Mouse (Mus musculus) adrenal gland, adult 18-20 months (tissue): ENCODE data around the gene Grm2. TPM values are rescaled to one million over a fixed set of nuclear protein-coding genes. Genes with fewer than 3 reads are reported as not detected.
"Not testable (repeated sequence)": the region's sequence is repeated elsewhere in the genome, so short reads cannot be mapped to it uniquely, and the experiment has no call there.

Source experiments
- DNase-seq, 2 experiments: peaks; one replicate each; pipeline ENCODE4 v3.0.0; 2021 to 2022; ENCODE audit warnings: low spot score in 2 of 2
- total RNA-seq, 2 experiments: library from RNA; stranded (reverse); gene quantifications; 1 replicate in 1 of 2; 2 replicates in 1 of 2; pipeline ENCODE4 v1.2.3; 2021

Grm2 gene
- total RNA-seq, 2 experiments from 2014 or later: not detected

DNA sequence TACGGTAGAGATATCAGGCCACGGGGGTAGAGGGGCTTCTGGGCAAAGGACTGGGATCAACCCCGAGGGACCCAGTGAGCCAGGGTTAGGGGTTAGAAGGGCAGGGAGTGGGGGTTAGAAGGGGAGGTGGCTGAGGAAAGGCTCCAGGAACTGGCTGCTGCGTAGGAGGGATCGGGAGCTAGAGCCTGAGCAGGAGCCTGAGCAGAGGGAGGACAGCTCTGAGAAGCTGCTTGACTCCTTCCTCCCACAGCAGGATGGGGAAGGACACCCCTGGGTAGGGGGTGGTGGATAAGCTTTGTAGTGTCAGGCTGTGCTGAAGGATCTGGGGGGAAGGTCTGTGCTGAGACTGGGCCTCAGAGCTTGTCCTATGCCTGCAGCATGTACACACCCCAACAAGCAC lies 938 bp upstream of the Grm2 start:
- no peak for DNase-seq

- no peak for DNase-seq
These were observed 3.2 kb downstream of the Grm2 start for GRCm38 (mm10) chr9:106652720-106653119.

GRCm38 (mm10) chr9:106647226-106647625 lies 8.7 kb downstream of the Grm2 start:
- no peak for DNase-seq

DNA sequence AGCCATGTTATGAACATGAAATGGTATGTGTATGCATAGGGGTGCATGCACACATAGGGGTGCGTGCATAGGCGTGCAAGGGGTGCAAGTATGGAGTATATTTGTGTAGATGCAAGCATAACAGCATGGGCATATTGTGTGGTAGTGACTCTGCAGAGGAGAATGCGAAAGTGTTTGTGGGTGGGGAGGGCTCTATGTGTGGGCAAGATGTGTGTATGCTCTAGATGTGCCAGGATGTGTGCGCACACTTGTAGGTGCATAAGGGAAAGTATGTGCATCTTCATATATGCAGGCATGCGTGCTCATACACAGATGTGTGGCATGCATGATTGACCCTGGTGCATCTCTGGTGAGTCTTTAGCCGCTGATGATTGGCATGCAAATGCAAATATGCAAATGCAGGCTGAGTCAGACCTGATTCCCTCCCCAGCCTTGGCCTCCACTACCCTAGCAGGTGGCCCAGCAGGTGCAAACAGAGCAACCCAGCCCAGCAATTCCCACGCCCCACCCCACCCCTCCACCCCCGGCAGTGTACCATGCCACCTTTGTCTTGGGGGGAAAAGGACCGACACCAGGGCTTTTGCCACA lies 10.1 kb downstream of the Grm2 start:
- no peak for DNase-seq

DNA sequence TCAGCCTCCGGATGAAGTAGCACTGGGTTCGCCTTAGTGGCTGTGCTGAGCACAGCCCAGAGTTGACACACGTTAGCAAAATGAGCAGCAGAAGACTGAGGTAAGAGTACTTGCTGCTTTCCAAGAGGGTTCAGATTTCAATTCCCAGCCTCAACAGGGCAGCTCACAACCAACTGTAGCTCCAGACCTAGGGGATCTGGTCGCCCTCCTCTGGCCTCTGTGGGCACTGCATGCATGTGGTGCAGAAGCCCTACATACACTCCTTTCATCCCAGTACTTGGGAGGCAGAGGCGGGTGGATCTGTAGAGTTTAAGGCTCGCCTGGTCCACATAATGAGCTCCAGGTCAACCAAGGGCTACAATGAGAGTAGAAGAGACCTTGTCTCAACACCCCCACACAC lies 12.1 kb downstream of the Grm2 start:
- no peak for DNase-seq

GRCm38 (mm10) chr9:106643128-106643527 lies 12.8 kb downstream of the Grm2 start:
- peak; percentile 80 to 86 for DNase-seq

- DNase-seq: no peak
These were observed 14.5 kb downstream of the Grm2 start for GRCm38 (mm10) chr9:106641346-106641745.

DNA sequence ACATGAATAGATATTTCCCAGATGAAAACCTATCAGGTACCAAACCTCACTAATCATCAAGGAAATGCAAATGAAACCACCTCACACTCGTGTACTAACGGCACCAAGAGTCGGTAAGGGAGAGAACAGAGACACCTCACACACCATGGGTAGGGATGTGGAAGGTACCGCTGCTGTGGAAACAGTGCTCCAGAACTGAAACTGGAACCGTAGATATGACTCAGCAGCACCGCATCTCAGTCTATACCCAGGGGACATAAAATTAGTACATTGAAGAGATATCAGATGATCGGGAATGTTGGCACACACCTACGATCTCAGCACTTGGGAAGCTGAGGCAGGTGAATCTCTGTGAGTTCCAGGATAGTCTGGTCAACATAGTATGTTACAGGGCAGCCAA lies 17.7 kb downstream of the Grm2 start:
- DNase-seq: no peak

DNA sequence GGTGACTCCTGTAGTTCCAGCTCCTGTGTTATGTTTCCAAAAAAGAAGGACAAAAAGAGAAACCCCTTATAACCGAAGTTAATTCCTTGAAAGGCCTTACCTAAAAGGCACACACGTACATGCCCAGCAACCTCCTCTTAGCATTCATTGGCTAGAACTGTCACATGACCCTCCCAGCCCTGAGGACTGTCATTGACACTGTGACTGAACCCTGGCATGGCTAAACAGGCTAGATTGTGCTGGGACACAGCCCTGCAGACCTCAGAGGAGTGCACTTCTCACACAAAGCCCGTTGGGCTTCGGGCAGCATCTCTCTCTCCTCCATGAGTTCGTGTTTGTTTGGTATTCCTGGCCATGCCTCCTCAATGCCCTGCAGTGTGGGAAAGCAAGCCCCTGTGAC lies 23.7 kb downstream of the Grm2 start:
- no peak for DNase-seq

DNA sequence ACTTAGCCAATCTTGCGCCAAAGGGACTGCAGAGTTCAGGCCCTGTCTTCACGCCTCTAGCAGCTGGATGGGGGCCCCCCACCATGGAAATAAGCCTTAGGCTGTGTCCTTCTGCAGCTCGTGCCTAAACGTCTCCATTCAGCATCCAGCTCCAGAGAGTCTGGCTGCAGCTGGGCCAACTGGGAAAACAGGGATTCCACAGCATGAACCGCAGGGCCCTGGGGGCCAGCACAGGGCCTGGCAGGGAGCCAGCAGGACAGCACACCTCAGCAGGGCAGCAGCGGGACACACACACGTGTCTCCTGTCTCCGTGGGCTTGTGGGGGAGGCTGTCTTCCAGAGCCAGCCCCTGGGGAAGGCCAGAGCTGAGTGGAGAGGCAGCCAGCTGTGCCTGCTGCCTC lies 28.1 kb downstream of the Grm2 start:
- DNase-seq: not testable (repeated sequence)

DNA sequence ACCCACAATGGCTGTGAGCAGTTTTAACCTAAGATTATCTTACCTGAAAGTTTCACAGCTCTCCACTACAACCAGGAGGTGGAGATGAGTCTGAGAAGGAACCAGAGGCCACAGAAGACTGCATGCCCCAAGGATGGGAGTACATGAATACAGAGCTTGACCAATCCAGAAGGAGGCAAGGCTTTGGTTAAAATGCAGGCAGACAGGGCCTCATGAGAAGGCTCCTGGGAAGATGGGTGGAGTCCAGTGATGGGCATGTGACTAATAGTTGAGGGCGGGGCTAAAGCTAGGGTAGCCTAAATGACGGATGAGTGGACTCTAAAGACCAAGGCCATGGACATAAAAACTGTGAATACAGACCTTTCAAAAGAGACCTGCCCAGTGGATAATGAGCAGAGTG lies 29.6 kb downstream of the Grm2 start, which contains the start of gene Iqcf6:
Iqcf6 (plus strand) TSS at position 301 of the 400 bp plus-strand sequence.
- DNase-seq: no peak

- DNase-seq: no peak
These were observed 38.4 kb downstream of the Grm2 start for GRCm38 (mm10) chr9:106617496-106617895.

DNA sequence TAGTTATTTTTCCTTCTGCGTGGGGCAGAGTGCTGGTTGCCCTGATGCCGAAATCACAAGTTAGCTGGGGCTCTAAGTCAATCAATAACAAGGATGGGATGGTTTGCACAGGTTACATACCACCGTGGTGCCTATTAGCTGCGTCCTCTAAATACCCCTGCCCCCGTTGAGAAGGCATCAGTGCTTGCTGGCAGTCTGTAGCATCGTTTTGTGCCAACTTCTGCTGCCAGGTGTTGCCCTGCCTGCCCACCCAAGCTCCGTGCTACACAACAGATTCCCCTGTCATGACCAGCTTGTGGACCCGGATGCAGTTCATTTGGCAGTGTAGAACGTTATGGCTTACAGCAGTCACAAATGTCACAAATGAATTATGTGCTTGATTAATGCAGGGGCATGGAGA lies 39.6 kb downstream of the Grm2 start:
- DNase-seq: no peak

DNA sequence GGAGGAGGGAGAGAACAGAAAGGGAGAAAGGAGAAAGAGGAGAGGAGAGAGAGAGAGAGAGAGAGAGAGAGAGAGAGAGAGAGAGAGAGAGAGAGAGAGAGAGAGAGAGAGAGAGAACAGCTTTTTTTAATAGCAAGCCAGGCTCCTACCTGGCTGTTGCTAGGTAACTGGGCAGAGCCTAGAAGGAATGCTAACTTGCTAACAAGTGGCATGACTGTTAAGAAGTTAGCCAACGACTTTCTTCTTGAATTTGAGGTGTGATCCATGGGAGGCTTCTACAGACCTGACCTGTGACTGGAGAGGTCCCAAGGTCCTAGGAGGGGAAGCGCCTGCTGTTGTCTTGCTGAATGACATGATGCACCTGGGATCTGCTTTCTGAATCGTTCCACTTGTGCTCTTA lies 41.3 kb downstream of the Grm2 start:
- DNase-seq: no peak

GRCm38 (mm10) chr9:106613951-106614350 lies 41.9 kb downstream of the Grm2 start:
- no peak for DNase-seq

GRCm38 (mm10) chr9:106610727-106611126 lies 45.2 kb downstream of the Grm2 start:
- no peak for DNase-seq

DNA sequence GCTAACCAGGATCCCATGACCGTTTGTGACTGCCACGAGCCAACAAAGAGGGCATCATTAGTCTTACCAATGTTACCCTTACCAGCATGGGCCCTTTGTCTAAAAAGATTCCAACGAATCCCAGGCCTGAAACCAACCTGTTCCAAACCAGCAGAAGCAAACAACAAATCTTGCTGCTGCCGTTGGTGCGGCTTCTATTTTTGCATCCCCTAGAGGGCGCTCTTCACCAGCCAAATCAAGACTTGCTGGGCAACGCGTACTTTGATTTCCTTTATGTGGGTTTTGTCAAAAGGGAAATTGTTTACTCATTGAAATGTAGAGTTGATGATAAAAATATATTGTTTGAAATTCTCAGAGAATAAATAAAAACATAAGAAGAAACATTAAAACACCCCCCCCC lies 55.3 kb downstream of the Grm2 start:
- peak; percentile 23 to 44 for DNase-seq

GRCm38 (mm10) chr9:106598466-106598865 lies 57.4 kb downstream of the Grm2 start:
- peak in 1 of 2 experiments; percentile 14 for DNase-seq

DNA sequence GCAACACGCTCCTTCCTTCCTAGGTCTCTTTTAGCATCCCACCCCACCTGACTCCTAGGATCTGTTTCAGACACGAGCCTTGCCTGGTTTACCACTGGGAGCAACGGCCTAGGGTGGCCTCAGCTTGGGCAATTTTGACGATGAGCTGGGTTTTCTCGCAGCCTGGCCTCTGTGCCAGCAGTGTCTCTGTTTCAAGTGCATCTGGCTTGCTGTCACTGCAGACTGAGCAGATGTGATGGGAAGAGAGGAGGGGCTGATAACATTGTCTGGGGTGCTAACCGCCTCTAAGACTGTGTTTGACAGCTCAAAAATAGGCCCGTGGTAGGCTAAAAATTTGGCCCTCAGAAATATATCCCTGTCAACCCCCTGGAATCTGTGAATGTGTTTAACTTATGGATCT lies 60.0 kb downstream of the Grm2 start:
- no peak for DNase-seq

GRCm38 (mm10) chr9:106595402-106595801 lies 60.5 kb downstream of the Grm2 start:
- not testable (repeated sequence) for DNase-seq
